8 mouse cellular contexts compared by ENCODE assay signal in the genomic region with DNA sequence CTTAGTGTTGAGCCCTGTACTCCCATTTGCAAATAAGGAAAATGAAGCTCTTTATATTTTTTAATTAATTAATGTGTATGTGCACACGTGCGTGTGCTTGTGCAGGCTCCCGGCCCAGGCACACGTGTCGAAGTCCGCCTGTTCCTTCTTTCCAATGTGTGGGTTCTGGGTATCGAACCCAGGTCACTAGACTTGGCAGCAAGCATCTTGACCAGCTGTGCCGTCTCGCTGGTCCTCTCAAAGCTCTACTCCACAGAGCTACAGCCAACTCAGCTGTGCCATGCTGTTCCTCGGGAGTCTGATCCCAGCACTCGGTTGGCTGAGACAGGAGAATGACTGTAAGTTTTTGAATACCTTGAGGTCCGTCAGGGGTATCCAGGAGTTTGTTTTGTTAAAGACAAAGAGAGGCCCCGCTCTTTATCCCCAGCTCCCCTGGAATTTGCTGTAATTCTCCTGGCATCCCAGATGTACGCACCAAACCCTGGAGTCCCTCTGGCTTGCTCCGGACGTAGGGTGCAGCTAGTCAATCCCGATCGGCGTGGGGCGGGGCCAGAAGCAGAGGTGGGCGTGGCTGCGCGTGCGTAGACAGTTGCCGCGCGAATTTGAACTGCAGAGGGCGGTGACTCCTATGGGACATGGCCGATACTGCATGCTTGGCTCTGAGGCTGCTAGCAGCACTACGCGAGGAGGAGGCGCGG. TPM values are rescaled to one million over a fixed set of nuclear protein-coding genes. Genes with fewer than 3 reads are reported as not detected.
DNase-seq lines count a peak whose midpoint lies in the region; ATAC-seq lines count a peak whose summit lies in the region.

Ankle1 (plus strand) TSS at position 610 of the 698 bp plus-strand sequence.

- DNase-seq in MEL-GATA-1-ER (ENCODE audit: extremely low read depth, low read depth), result peak; percentile 79
- peak; percentile 95 for DNase-seq in cerebellum, adult 8-10 months
- peak; percentile 98 for DNase-seq in hindbrain, embryonic 11.5 days (ENCODE audit: low spot score)
- DNase-seq in layer of hippocampus, postnatal 10 days (ENCODE audit: low spot score in 2 of 2), result peak; percentile 97
- peak; percentile 98 for DNase-seq in lung, postnatal 10 days
- DNase-seq in ovary, postnatal 36 days (ENCODE audit: low spot score), result peak; percentile 97
- DNase-seq in thymus, postnatal 25 days, result peak; percentile 99

- peak; percentile 86 for ATAC-seq in frontal cortex, adult (ENCODE audit: low TSS enrichment)
- peak; percentile 89 for ATAC-seq in hindbrain, embryonic 11.5 days (ENCODE audit: low FRiP score)

- 0 out of 2 replicates have a peak, but pooled peaks cover 7% of the 10 kb centered on the region for H3K4me1 ChIP-seq in hindbrain, embryonic 11.5 days (replicated peaks; ENCODE audit: control insufficient read depth, insufficient read depth, low read length)

- H3K4me3 ChIP-seq in hindbrain, embryonic 11.5 days (ENCODE audit: low read depth, low read length), result peak within 1 kb of the TSS; percentile 64

- H3K9ac ChIP-seq in hindbrain, embryonic 11.5 days (ENCODE audit: low read depth, low read length), result peak within 1 kb of the TSS; percentile 79

- H3K36me3 ChIP-seq in hindbrain, embryonic 11.5 days (ENCODE audit: control insufficient read depth, insufficient read depth, low read length), result 0 out of 2 replicates have a peak, but pooled peaks cover 3% of the 10 kb centered on the region

- 17% methylated on average over 33 of the region's 33 CpGs for WGBS in hindbrain, embryonic 11.5 days

- H3K4me2 ChIP-seq in hindbrain, embryonic 11.5 days (replicated peaks; ENCODE audit: low read depth, low read length), result peak within 1 kb of the TSS; percentile 86

- no peaks in the 10 kb centered on the region for H3K9me3 ChIP-seq in hindbrain, embryonic 11.5 days (ENCODE audit: control insufficient read depth, low read length)

- no peaks in the 10 kb centered on the region for H3K27me3 ChIP-seq in hindbrain, embryonic 11.5 days (ENCODE audit: control insufficient read depth, insufficient read depth, low read length)

- no peak within 1 kb of the TSS for H3K27ac ChIP-seq in hindbrain, embryonic 11.5 days (ENCODE audit: low read depth, low read length)

RNA-seq across cellular contexts. Expression of gene Ankle1, which starts in this region (rescaled TPM):
- 14.4 and 20.8 TPM in 2 replicates for polyA plus RNA-seq in hindbrain, embryonic 11.5 days (2014; fragmentation: Nextera tagmentation; extraction: Ambion mirVana)
- total RNA-seq in layer of hippocampus, postnatal 10 days (2021), result 1 to 10 TPM; 2.2 to 2.7 TPM
